Mouse (Mus musculus): ENCODE data around the gene Ptges2. TPM values are rescaled to one million over a fixed set of nuclear protein-coding genes. Genes with fewer than 3 reads are reported as not detected.

The Ptges2 gene
- total RNA-seq, 2 experiments from 2014 or later = 46.5 to 46.9 TPM

GRCm38 (mm10) chr2:32453641-32454303 lies 58.1 kb downstream of the Ptges2 start:
- no peak for DNase-seq (ENCODE audit: extremely low spot score in 1 of 2, low spot score in 2 of 2)
- intact Hi-C loops (cut with DNase I) = no loop called here

DNA sequence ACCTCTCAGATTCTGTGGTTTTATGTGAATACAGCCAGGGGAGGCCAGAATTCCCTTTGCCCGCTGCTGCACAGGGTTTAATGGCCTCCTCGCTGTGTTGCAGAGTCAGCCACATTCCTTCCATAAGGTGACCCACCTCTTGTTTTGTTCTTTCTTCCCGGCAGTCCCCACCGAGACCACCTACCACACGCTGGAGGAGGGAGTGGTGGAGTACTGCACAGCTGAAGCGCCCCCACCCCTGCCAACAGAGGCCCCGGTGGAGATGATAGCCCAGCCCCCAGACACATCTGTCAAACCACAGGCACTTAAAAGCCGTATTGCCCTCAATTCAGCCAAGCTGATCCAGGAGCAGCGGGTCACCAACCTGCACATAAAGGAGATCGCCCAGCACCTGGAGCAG lies 58.9 kb downstream of the Ptges2 start:
- intact Hi-C loops (cut with DNase I) = no loop called here
- DNase-seq (ENCODE audit: extremely low spot score in 1 of 2, low spot score in 2 of 2) = no peak

GRCm38 (mm10) chr2:32455101-32455500 lies 59.4 kb downstream of the Ptges2 start:
- no peak for DNase-seq (ENCODE audit: extremely low spot score in 1 of 2, low spot score in 2 of 2)
- intact Hi-C loops (cut with DNase I) = no loop called here

Other genes starting within 250 kb of the Ptges2 start
- 100 to 1,000 TPM; 274 to 285 TPM for gene Prrc2b, start 244.8 kb upstream of the Ptges2 start, total RNA-seq (2021)
- 10 to 100 TPM; 27.2 to 29.0 TPM for gene Pomt1, start 159.3 kb upstream of the Ptges2 start, total RNA-seq (2021)
- 10 to 100 TPM; 65.2 to 74.9 TPM for gene Uck1, start 135.7 kb upstream of the Ptges2 start, total RNA-seq (2021)
- 10 to 100 TPM; 73.6 to 78.6 TPM for gene Golga2, start 108.5 kb upstream of the Ptges2 start, total RNA-seq (2021)
- 100 to 1,000 TPM; 233 to 242 TPM for gene Swi5, start 107.8 kb upstream of the Ptges2 start, total RNA-seq (2021)
- gene Ciz1, start 43.6 kb upstream of the Ptges2 start, total RNA-seq (2021) = 10 to 100 TPM; 65.2 to 75.1 TPM
- gene Dnm1, start 42.6 kb upstream of the Ptges2 start, total RNA-seq (2021) = 100 to 1,000 TPM; 707 to 727 TPM
- 100 to 1,000 TPM; 168 to 176 TPM for gene 1110008P14Rik, start 14.0 kb upstream of the Ptges2 start, total RNA-seq (2021)
- gene Lcn2, start 7.6 kb upstream of the Ptges2 start, total RNA-seq (2021) = 1 to 10 TPM; 1.7 to 3.4 TPM
- 1 to 10 TPM; 3.3 to 3.7 TPM for gene Naif1, start 54.6 kb downstream of the Ptges2 start, total RNA-seq (2021)
- 10 to 100 TPM; 48.9 to 51.3 TPM for gene Slc25a25, start 55.5 kb downstream of the Ptges2 start, total RNA-seq (2021)
- 10 to 100 TPM; 28.2 to 28.9 TPM for gene Fam102a, start 139.4 kb downstream of the Ptges2 start, total RNA-seq (2021)
- gene Dpm2, start 175.0 kb downstream of the Ptges2 start, total RNA-seq (2021) = 10 to 100 TPM; 83.9 to 86.8 TPM
- 10 to 100 TPM; 13.5 to 13.6 TPM for gene Pip5kl1, start 178.9 kb downstream of the Ptges2 start, total RNA-seq (2021)
- gene 9430097D07Rik, start 179.8 kb downstream of the Ptges2 start, total RNA-seq (2021) = 1 to 10 TPM in 1 of 2 experiments, under 1 TPM in 1; 0.81 to 1.2 TPM
- gene St6galnac4, start 191.2 kb downstream of the Ptges2 start, total RNA-seq (2021) = 10 to 100 TPM; 32.3 to 32.6 TPM
- gene St6galnac6, start 203.8 kb downstream of the Ptges2 start, total RNA-seq (2021) = 100 to 1,000 TPM; 122 to 127 TPM
- 100 to 1,000 TPM; 156 TPM for gene Ak1, start 225.9 kb downstream of the Ptges2 start, total RNA-seq (2021)